Mouse (Mus musculus) liver, embryonic 12.5 days (tissue): Measurements from ENCODE around the gene Esp24. TPM values are rescaled to one million over a fixed set of nuclear protein-coding genes. Genes with fewer than 3 reads are reported as not detected.
"Not testable (repeated sequence)": the region's sequence is repeated elsewhere in the genome, so short reads cannot be mapped to it uniquely, and the experiment has no call there.

ENCODE experiments used
- ATAC-seq: fragments of 200-750 bp; cut with Nextera tagmentation; 2 replicates; pipeline ENCODE4 v1.8.0; 2017; ENCODE audit warnings: moderate number of reproducible peaks, mild to moderate bottlenecking, moderate library complexity
- H3K27ac ChIP-seq: fragments of 300-500 bp; sonication (generic); 2 replicates; pipeline ENCODE4 v1.5.1; 2016; ENCODE audit warnings: mild to moderate bottlenecking
- H3K27me3 ChIP-seq: fragments of 300-500 bp; sonication (generic); replicated peaks from 2 replicates; pipeline ENCODE4 v1.6.1; 2016; ENCODE audit warnings: mild to moderate bottlenecking, moderate library complexity
- H3K36me3 ChIP-seq: fragments of 300-500 bp; sonication (generic); 2 replicates; pipeline ENCODE4 v1.6.1; 2016; ENCODE audit warnings: mild to moderate bottlenecking, moderate library complexity
- H3K4me1 ChIP-seq: fragments of 300-500 bp; sonication (generic); 2 replicates; pipeline ENCODE4 v1.6.1; 2016
- H3K4me2 ChIP-seq: fragments of 300-500 bp; sonication (generic); 2 replicates; pipeline ENCODE4 v1.6.1; 2016; ENCODE audit warnings: mild to moderate bottlenecking, moderate library complexity
- H3K4me3 ChIP-seq: fragments of 300-500 bp; sonication (generic); 2 replicates; pipeline ENCODE4 v1.5.1; 2016; ENCODE audit warnings: mild to moderate bottlenecking, moderate library complexity
- H3K9ac ChIP-seq: fragments of 300-500 bp; sonication (generic); 2 replicates; pipeline ENCODE4 v1.6.1; 2016; ENCODE audit warnings: mild to moderate bottlenecking, moderate library complexity
- H3K9me3 ChIP-seq: fragments of 300-500 bp; sonication (generic); replicated peaks from 2 replicates; pipeline ENCODE4 v1.6.1; 2016; ENCODE audit warnings: mild to moderate bottlenecking, moderate library complexity
- WGBS: fragments of 180-500 bp; shearing (Covaris S2); methylation state at CpG from one replicate; pipeline ENCODE4 v1.1.7; 2016; ENCODE audit not compliant: insufficient replicate concordance; 5-methylcytosine and 5-hydroxymethylcytosine counted together
- polyA plus RNA-seq: library from polyadenylated mRNA; unstranded; fragments of >200 nt; fragmentation: Nextera tagmentation; extraction: Ambion mirVana; gene quantifications from 2 replicates; pipeline ENCODE4 v1.2.1, GENCODE M21; 2016

Gene Esp24
- polyA plus RNA-seq, result not detected in 2 replicates

DNA sequence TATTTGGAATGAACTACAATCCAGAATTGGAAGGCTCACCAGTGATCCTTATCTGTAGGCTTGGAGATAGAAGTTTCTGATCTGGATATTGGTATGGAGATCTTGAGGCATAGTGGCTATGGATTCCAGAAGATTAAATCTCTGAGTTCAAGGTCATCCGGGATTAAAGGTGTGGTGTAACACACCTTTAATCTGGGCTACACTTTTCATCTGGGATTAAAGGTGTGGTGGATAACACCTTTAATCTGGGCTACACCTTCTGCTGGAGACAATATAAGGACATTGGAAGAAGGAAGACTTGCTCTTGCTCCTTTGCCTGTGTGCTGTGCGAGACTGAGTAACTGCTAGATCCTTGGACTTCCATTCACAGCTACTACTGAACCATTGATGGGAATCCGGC lies at the start of gene Esp24:
Gene Esp24, plus strand, starts transcription at position 301 of the 400 bp plus-strand sequence.
- H3K36me3 ChIP-seq, H3K9ac ChIP-seq, H3K27me3 ChIP-seq, H3K4me3 ChIP-seq, H3K4me1 ChIP-seq, H3K27ac ChIP-seq, H3K9me3 ChIP-seq, ATAC-seq, H3K4me2 ChIP-seq: not testable (repeated sequence)
- WGBS, result 70% methylated on average over 3 of the region's 3 CpGs

DNA sequence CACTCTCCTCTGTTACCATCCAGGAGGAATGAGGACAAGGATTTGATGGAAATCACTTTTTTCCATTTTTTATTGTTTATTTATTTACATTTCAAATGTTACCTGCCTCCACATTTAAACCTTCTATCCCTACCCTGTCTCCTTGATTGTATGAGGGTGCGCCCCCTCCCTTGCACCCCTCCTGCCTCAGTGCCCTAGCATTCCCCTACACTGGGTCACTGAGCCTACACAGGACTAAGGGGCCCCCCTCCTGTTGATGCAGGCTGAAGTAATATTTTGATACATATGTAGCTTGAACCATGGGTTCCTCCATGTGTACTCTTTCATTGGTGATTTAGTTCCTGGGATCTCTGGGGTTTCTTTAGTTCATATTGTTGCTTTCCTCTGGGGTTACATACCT lies 26.6 kb upstream of the Esp24 start:
- Histone ChIP-seq H3K4me3 (no peak overlapping the region), H3K9me3 (no peaks in the 10 kb centered on the region), H3K27me3 (no peaks in the 10 kb centered on the region), H3K4me2 (no peak overlapping the region), H3K9ac (no peak overlapping the region), H3K27ac (no peak overlapping the region), H3K4me1 (no peaks in the 10 kb centered on the region), H3K36me3 (no peaks in the 10 kb centered on the region)
- no peak for ATAC-seq
- WGBS, result 65% methylated on average over 1 of the region's 1 CpGs

GRCm38 (mm10) chr17:39010675-39011638 lies 25.5 kb upstream of the Esp24 start:
- 28% methylated on average over 30 of the region's 30 CpGs for WGBS
- Histone ChIP-seq H3K9me3 (no peaks in the 10 kb centered on the region), H3K36me3 (no peaks in the 10 kb centered on the region), H3K4me2 (no peak overlapping the region), H3K4me1 (no peaks in the 10 kb centered on the region), H3K27me3 (no peaks in the 10 kb centered on the region), H3K4me3 (no peak overlapping the region), H3K27ac (no peak overlapping the region), H3K9ac (no peak overlapping the region)
- ATAC-seq, result no peak

DNA sequence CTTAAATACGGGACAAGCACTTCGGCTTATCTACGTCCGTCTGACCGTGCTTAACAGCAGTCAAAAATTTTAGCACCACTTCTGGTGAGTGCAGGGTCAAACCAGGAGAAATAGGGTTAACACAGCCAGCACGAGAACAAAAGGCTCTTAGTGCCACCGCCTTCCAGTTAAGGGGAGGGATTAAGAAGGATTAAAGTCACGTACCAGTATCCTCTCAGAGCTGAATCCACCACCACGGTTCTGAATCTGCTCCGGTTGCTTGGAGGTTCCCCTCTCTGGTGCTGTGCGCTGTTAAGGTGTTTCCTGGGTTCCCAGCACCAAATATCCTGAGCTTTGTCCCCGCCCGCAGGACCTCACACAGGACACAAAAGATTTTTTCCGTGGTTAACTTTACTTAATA lies 19.3 kb upstream of the Esp24 start:
- Histone ChIP-seq H3K4me1 (no peaks in the 10 kb centered on the region), H3K27ac (no peak overlapping the region), H3K9me3 (0 out of 2 replicates have a peak, but pooled peaks cover 2% of the 10 kb centered on the region), H3K9ac (no peak overlapping the region), H3K36me3 (no peaks in the 10 kb centered on the region), H3K4me2 (no peak overlapping the region), H3K27me3 (no peaks in the 10 kb centered on the region), H3K4me3 (no peak overlapping the region)
- WGBS, result 56% methylated on average over 14 of the region's 14 CpGs
- no peak for ATAC-seq

DNA sequence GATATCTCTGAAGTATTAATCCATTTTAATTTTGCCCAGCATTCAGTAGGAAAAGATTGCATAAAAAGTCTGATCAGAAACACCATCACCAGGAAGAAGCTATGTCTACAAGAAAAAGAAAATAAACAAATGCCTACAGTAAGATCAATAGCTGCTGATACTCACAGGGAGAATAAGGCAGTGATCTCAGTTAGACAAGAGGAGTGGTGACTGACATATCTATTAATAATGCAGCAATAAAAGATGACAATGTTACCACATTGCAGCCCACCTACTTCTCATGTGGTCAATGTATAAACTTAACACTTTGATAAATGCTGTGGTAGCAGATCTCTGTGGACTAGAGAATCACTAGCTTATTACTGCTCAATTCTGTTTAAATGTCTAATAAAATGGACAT lies 6.7 kb downstream of the Esp24 start, which contains the start of gene Gm21903:
Gene Gm21903, minus strand, starts transcription at position 101 of the 400 bp plus-strand sequence.
- ATAC-seq, result no peak
- H3K27ac ChIP-seq, result no peak within 1 kb of the TSS
- H3K4me2 ChIP-seq, result no peak within 1 kb of the TSS
- H3K4me1 ChIP-seq, result no peaks in the 10 kb centered on the region
- H3K9me3 ChIP-seq, result no peaks in the 10 kb centered on the region
- no peak within 1 kb of the TSS for H3K4me3 ChIP-seq
- no peak within 1 kb of the TSS for H3K9ac ChIP-seq
- no peaks in the 10 kb centered on the region for H3K27me3 ChIP-seq
- H3K36me3 ChIP-seq, result no peaks in the 10 kb centered on the region

GRCm38 (mm10) chr17:39063641-39064040 lies 27.1 kb downstream of the Esp24 start:
- H3K27me3 ChIP-seq, result no peaks in the 10 kb centered on the region
- ATAC-seq, result no peak
- H3K4me3 ChIP-seq, result no peak overlapping the region
- no peaks in the 10 kb centered on the region for H3K4me1 ChIP-seq
- H3K9me3 ChIP-seq, result peaks cover 10% of the 10 kb centered on the region
- H3K9ac ChIP-seq, result no peak overlapping the region
- no peak overlapping the region for H3K27ac ChIP-seq
- no peak overlapping the region for H3K4me2 ChIP-seq
- no peaks in the 10 kb centered on the region for H3K36me3 ChIP-seq

DNA sequence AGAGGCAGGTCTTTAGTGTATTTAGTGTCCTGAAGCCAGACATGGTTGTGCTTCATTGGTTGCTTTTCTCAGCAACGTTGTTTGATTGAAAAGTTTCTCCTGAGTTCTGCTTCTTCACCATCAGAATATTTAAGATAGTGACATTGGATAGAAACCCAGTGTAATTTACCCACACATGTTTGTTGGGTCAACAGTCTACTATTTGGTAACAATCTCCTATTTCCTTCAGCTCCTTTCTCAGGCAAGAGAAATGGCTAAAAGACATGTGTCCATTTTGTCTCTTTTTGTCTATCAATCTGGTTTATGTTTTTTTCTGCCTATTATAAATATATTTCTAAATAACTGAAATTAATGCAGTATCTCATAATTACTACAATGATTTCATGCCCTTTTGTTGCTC lies 40.4 kb downstream of the Esp24 start, which contains the start of gene Esp23:
Gene Esp23, minus strand, starts transcription at position 101 of the 400 bp plus-strand sequence.
- no peaks in the 10 kb centered on the region for H3K36me3 ChIP-seq
- no peak within 1 kb of the TSS for H3K4me2 ChIP-seq
- no peaks in the 10 kb centered on the region for H3K27me3 ChIP-seq
- H3K9ac ChIP-seq, result no peak within 1 kb of the TSS
- no peak for ATAC-seq
- 0 out of 2 replicates have a peak, but pooled peaks cover 4% of the 10 kb centered on the region for H3K9me3 ChIP-seq
- 49% methylated on average over 1 of the region's 1 CpGs for WGBS
- H3K27ac ChIP-seq, result no peak within 1 kb of the TSS
- H3K4me3 ChIP-seq, result no peak within 1 kb of the TSS
- no peaks in the 10 kb centered on the region for H3K4me1 ChIP-seq

Other genes starting within 250 kb of the Esp24 start
- not detected in 2 replicates for gene Gm21903, start 6.6 kb downstream of the Esp24 start, polyA plus RNA-seq
- gene Esp23, start 40.3 kb downstream of the Esp24 start, polyA plus RNA-seq, result not detected in 2 replicates
- not detected in 2 replicates for gene Esp22, start 58.6 kb downstream of the Esp24 start, polyA plus RNA-seq